Mouse (Mus musculus): ENCODE measurements at regions not wholly inside any gene's neighbourhood (a gene's known extent, or its start where the extent isn't known, plus 50 kb on each side); places are given as distances from the start of the nearest gene placed in this dataset.

DNA sequence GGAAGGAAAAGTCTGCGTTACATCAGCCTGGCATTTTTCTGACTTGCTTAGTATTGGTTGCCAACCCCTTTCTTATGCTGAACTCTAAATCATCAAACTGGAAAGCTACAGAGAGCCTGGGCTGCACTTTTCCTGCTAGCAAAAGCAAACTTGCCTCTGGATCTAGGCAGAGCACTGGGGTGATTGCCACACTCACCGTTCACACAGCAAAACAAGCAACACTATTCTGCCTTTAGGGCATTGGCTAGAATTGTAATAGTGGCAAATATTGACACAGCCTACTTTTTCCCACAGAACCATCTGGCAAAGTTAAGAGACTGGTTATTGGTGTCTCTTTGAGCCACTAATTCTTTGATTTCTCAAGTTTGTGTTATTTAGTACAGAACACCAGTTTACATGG is 199.5 kb downstream of the Cenpw start:
- H3K27me3 ChIP-seq (replicated peaks; ENCODE audit: control insufficient read depth, insufficient read depth, low read length) = no peaks in the 10 kb centered on the region
- H3K36me3 ChIP-seq (ENCODE audit: control insufficient read depth, insufficient read depth, low read length) = no peaks in the 10 kb centered on the region
- 77% methylated on average over 2 of the region's 2 CpGs for WGBS
- ATAC-seq = no peak
- no peaks in the 10 kb centered on the region for H3K4me1 ChIP-seq (ENCODE audit: control insufficient read depth, insufficient read depth, low read depth, low read length)
- H3K4me3 ChIP-seq (ENCODE audit: low read length) = no peak overlapping the region
- no peak overlapping the region for H3K4me2 ChIP-seq (ENCODE audit: low read length)
- H3K9me3 ChIP-seq (ENCODE audit: control insufficient read depth, low read length) = no peaks in the 10 kb centered on the region
- H3K27ac ChIP-seq (ENCODE audit: low read depth, low read length) = no peak overlapping the region
- no peak overlapping the region for H3K9ac ChIP-seq (ENCODE audit: low read depth, low read length)

DNA sequence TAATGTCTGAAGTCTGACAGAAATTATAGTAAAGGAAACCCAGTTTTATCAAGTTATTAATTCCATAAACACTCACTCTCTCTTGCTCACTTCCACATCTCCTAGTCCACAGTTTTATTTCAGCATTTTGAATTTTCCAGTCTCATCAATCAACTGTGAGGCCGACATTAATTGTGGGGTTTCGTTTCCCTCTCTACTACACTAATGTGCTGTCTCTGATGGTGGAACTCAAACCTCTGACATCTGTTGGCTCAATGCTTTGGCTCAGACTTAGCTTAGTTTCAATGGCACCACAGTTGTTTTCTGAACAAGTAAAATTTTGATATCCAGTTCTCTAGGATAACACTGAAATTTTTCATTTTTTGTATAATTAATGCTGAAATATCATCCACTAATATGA is 218.8 kb downstream of the Cenpw start:
- ATAC-seq = no peak
- WGBS = 78% methylated on average over 2 of the region's 2 CpGs
- Histone ChIP-seq H3K9ac (ENCODE audit: low read depth, low read length) (no peak overlapping the region), H3K9me3 (ENCODE audit: control insufficient read depth, low read length) (no peaks in the 10 kb centered on the region), H3K4me1 (ENCODE audit: control insufficient read depth, insufficient read depth, low read depth, low read length) (no peaks in the 10 kb centered on the region), H3K36me3 (ENCODE audit: control insufficient read depth, insufficient read depth, low read length) (no peaks in the 10 kb centered on the region), H3K4me2 (ENCODE audit: low read length) (no peak overlapping the region), H3K4me3 (ENCODE audit: low read length) (no peak overlapping the region), H3K27ac (ENCODE audit: low read depth, low read length) (no peak overlapping the region), H3K27me3 (replicated peaks; ENCODE audit: control insufficient read depth, insufficient read depth, low read length) (no peaks in the 10 kb centered on the region)

Data from hindbrain, embryonic 16.5 days (tissue).